Comparison of ENCODE assay signal across 7 mouse cellular contexts in the genomic region with DNA sequence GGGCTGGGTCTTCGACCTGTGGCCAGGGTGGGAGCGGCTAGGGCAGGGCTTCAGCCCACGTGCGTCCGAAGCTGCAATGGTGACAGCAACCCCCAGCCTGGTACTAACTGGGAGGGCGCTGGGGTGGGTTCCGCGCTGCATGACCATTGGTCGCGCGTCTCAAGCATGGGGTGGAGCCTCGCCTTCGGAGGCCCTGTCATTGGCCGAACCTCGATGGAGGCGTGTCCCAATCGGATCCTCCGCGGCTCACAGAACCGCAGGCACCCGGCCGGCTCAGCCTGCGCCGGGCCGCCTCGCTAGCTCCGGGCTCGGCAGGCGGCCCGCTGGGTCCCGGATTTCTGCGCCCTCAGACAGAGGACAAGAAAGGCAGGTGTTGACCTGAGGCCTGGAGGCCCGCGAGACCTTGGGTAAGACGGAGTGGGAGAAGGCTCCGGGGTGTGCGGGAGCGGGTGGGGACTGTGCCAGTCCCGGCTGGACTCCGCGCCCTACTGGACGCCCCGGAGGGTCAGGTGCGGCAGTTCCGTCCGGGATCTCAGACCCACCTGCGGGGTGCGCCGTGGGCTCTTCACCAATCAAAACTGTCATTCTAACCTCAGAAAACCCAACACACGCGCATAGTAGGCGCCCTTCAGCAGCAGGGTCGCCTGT. TPM values are rescaled to one million over a fixed set of nuclear protein-coding genes. Genes with fewer than 3 reads are reported as not detected.
DNase-seq lines count a peak whose midpoint lies in the region; ATAC-seq and TF ChIP-seq lines count a peak whose summit lies in the region.

A gene (plus strand): TSS at position 242 of the 648 bp plus-strand sequence.

- peaks cover 44% of the 10 kb centered on the region for H3K27me3 ChIP-seq in embryonic facial prominence, embryonic 15.5 days
- no peaks in the 10 kb centered on the region; the same call in 1 of the 2 replicates for H3K27me3 ChIP-seq in heart, embryonic 10.5 days (ENCODE audit: insufficient read depth, poor library complexity, severe bottlenecking)
- no peaks in the 10 kb centered on the region; the same call in 1 of the 2 replicates for H3K27me3 ChIP-seq in kidney, embryonic 14.5 days (ENCODE audit: control insufficient read depth, insufficient read depth, low read length)
- H3K27me3 ChIP-seq in limb, embryonic 14.5 days (ENCODE audit: control insufficient read depth, insufficient read depth, low read length) = peaks cover 18% of the 10 kb centered on the region
- peaks cover 26% of the 10 kb centered on the region for H3K27me3 ChIP-seq in midbrain, embryonic 16.5 days (ENCODE audit: control insufficient read depth, insufficient read depth, low read depth, low read length)

- H3K4me1 ChIP-seq in bone marrow macrophage, adult 2 months (ENCODE audit: control insufficient read depth, insufficient read depth, low read length) = peaks cover 8% of the 10 kb centered on the region
- peaks cover 27% of the 10 kb centered on the region for H3K4me1 ChIP-seq in embryonic facial prominence, embryonic 15.5 days
- peaks cover 78% of the 10 kb centered on the region for H3K4me1 ChIP-seq in heart, embryonic 10.5 days
- H3K4me1 ChIP-seq in kidney, embryonic 14.5 days (ENCODE audit: control insufficient read depth, insufficient read depth, low read length) = peaks cover 8% of the 10 kb centered on the region
- peaks cover 11% of the 10 kb centered on the region for H3K4me1 ChIP-seq in limb, embryonic 14.5 days (ENCODE audit: control insufficient read depth, insufficient read depth, low read length)
- H3K4me1 ChIP-seq in midbrain, embryonic 16.5 days (ENCODE audit: control insufficient read depth, insufficient read depth, low read length) = peaks cover 4% of the 10 kb centered on the region; the same call in 1 of the 2 replicates

- peak; percentile 94 for ATAC-seq in embryonic facial prominence, embryonic 15.5 days (ENCODE audit: insufficient number of reproducible peaks, low FRiP score, low TSS enrichment, low read depth)
- peak; percentile 98 for ATAC-seq in kidney, embryonic 14.5 days (ENCODE audit: low FRiP score, low TSS enrichment)
- peak; percentile 95 for ATAC-seq in limb, embryonic 14.5 days (ENCODE audit: low FRiP score, low read depth)
- ATAC-seq in midbrain, embryonic 16.5 days = peak; percentile 98

- H3K4me2 ChIP-seq in embryonic facial prominence, embryonic 15.5 days (replicated peaks) = peak within 1 kb of the TSS; percentile 99
- peak within 1 kb of the TSS; percentile 93 for H3K4me2 ChIP-seq in kidney, embryonic 14.5 days (replicated peaks; ENCODE audit: low read depth, low read length)
- H3K4me2 ChIP-seq in limb, embryonic 14.5 days (replicated peaks; ENCODE audit: low read depth, low read length, severe bottlenecking) = peak within 1 kb of the TSS; percentile 97
- H3K4me2 ChIP-seq in midbrain, embryonic 16.5 days (ENCODE audit: low read length) = peak within 1 kb of the TSS; percentile 89

- peak; percentile 97 for DNase-seq in heart, embryonic 10.5 days (ENCODE audit: low spot score)
- DNase-seq in limb, embryonic 14.5 days (ENCODE audit: low spot score) = peak; percentile 90
- DNase-seq in spleen, postnatal 14 days (ENCODE audit: low spot score in 2 of 2) = peak; percentile 53 to 55

- H3K36me3 ChIP-seq in embryonic facial prominence, embryonic 15.5 days = no peaks in the 10 kb centered on the region
- H3K36me3 ChIP-seq in heart, embryonic 10.5 days = peaks cover 24% of the 10 kb centered on the region
- H3K36me3 ChIP-seq in kidney, embryonic 14.5 days (ENCODE audit: control insufficient read depth, insufficient read depth, low read length) = no peaks in the 10 kb centered on the region
- no peaks in the 10 kb centered on the region for H3K36me3 ChIP-seq in limb, embryonic 14.5 days (ENCODE audit: control insufficient read depth, insufficient read depth, low read length)
- H3K36me3 ChIP-seq in midbrain, embryonic 16.5 days (ENCODE audit: control insufficient read depth, insufficient read depth, low read length) = no peaks in the 10 kb centered on the region

- H3K27ac ChIP-seq in bone marrow macrophage, adult 2 months (ENCODE audit: insufficient read depth, low read depth, low read length) = no peak within 1 kb of the TSS
- H3K27ac ChIP-seq in embryonic facial prominence, embryonic 15.5 days (replicated peaks) = no peak within 1 kb of the TSS
- H3K27ac ChIP-seq in heart, embryonic 10.5 days = peak within 1 kb of the TSS; percentile 93
- no peak within 1 kb of the TSS for H3K27ac ChIP-seq in kidney, embryonic 14.5 days (ENCODE audit: low read depth, low read length)
- no peak within 1 kb of the TSS for H3K27ac ChIP-seq in limb, embryonic 14.5 days (replicated peaks; ENCODE audit: low read depth, low read length)
- H3K27ac ChIP-seq in midbrain, embryonic 16.5 days (ENCODE audit: low read length) = no peak within 1 kb of the TSS

- no peak for TF ChIP-seq CTCF in bone marrow macrophage, adult 2 months (IDR thresholded peaks at IDR 0.05; ENCODE audit: low read depth, low read length)

- under 1% methylated on average over 53 of the region's 53 CpGs for WGBS in embryonic facial prominence, embryonic 15.5 days
- WGBS in heart, embryonic 10.5 days = under 1% methylated on average over 53 of the region's 53 CpGs
- WGBS in kidney, embryonic 14.5 days = 0% methylated on average over 53 of the region's 53 CpGs
- under 1% methylated on average over 45 of the region's 53 CpGs for WGBS in limb, embryonic 14.5 days
- WGBS in midbrain, embryonic 16.5 days = under 1% methylated on average over 53 of the region's 53 CpGs

- TF ChIP-seq POLR2A in bone marrow macrophage, adult 2 months (IDR thresholded peaks at IDR 0.05; ENCODE audit: borderline replicate concordance, low read depth, low read length) = no peak
- no peak for TF ChIP-seq POLR2A in limb, embryonic 14.5 days (IDR thresholded peaks at IDR 0.05; ENCODE audit: borderline replicate concordance, extremely low read depth, insufficient read depth, insufficient read length)

- H3K9me3 ChIP-seq in embryonic facial prominence, embryonic 15.5 days (replicated peaks) = no peaks in the 10 kb centered on the region
- H3K9me3 ChIP-seq in heart, embryonic 10.5 days = 0 out of 2 replicates have a peak, but pooled peaks cover under 1% of the 10 kb centered on the region
- H3K9me3 ChIP-seq in kidney, embryonic 14.5 days (ENCODE audit: control insufficient read depth, low read length) = no peaks in the 10 kb centered on the region; the same call in 1 of the 2 replicates
- no peaks in the 10 kb centered on the region for H3K9me3 ChIP-seq in limb, embryonic 14.5 days (ENCODE audit: control insufficient read depth, low read length)
- no peaks in the 10 kb centered on the region for H3K9me3 ChIP-seq in midbrain, embryonic 16.5 days (replicated peaks; ENCODE audit: control insufficient read depth, low read length, poor library complexity, severe bottlenecking)

- peak within 1 kb of the TSS; percentile 63 for H3K4me3 ChIP-seq in bone marrow macrophage, adult 2 months (ENCODE audit: insufficient read depth, low read length)
- peak within 1 kb of the TSS; percentile 59 for H3K4me3 ChIP-seq in embryonic facial prominence, embryonic 15.5 days (replicated peaks)
- H3K4me3 ChIP-seq in heart, embryonic 10.5 days = peak within 1 kb of the TSS; percentile 91
- H3K4me3 ChIP-seq in kidney, embryonic 14.5 days (ENCODE audit: low read length) = peak within 1 kb of the TSS; percentile 71
- peak within 1 kb of the TSS; percentile 50 for H3K4me3 ChIP-seq in limb, embryonic 14.5 days (replicated peaks; ENCODE audit: low read length)
- peak within 1 kb of the TSS; percentile 53 for H3K4me3 ChIP-seq in midbrain, embryonic 16.5 days (ENCODE audit: low read depth, low read length)

- peak within 1 kb of the TSS; percentile 29; the same call in 1 of the 2 replicates for H3K9ac ChIP-seq in embryonic facial prominence, embryonic 15.5 days
- H3K9ac ChIP-seq in kidney, embryonic 14.5 days (ENCODE audit: low read depth, low read length) = peak within 1 kb of the TSS; percentile 66
- peak within 1 kb of the TSS; percentile 44 for H3K9ac ChIP-seq in limb, embryonic 14.5 days (ENCODE audit: low read depth, low read length, severe bottlenecking)
- peak within 1 kb of the TSS; percentile 67 for H3K9ac ChIP-seq in midbrain, embryonic 16.5 days (ENCODE audit: low read depth, low read length)

RNA-seq across cellular contexts. Expression of the gene that starts here (rescaled TPM):
- polyA plus RNA-seq in bone marrow macrophage, adult 2 months (2012; ENCODE audit: insufficient read depth, insufficient read length, missing spikeins) = 8.5 and 12.5 TPM in 2 replicates
- 11.5 and 11.7 TPM in 2 replicates for polyA plus RNA-seq in embryonic facial prominence, embryonic 15.5 days (2015; fragmentation: Nextera tagmentation; extraction: Ambion mirVana)
- polyA plus RNA-seq in heart, embryonic 10.5 days (2016; fragmentation: Nextera tagmentation; extraction: Ambion mirVana) = 77.8 and 153 TPM in 2 replicates
- 5.0 and 7.7 TPM in 2 replicates for polyA plus RNA-seq in kidney, embryonic 14.5 days (2014; fragmentation: Nextera tagmentation; extraction: Ambion mirVana)
- 6.6 and 7.5 TPM in 2 replicates for polyA plus RNA-seq in limb, embryonic 14.5 days (2012; rRNA removed)
- polyA plus RNA-seq in limb, embryonic 14.5 days (2014; fragmentation: Nextera tagmentation; extraction: Ambion mirVana) = 4.0 and 5.0 TPM in 2 replicates
- polyA plus RNA-seq in midbrain, embryonic 16.5 days (2015; fragmentation: Nextera tagmentation; extraction: Ambion mirVana) = 3.5 and 5.1 TPM in 2 replicates
